Mouse (Mus musculus): ENCODE data around the gene A630076J17Rik. TPM values are rescaled to one million over a fixed set of nuclear protein-coding genes. Genes with fewer than 3 reads are reported as not detected.

The A630076J17Rik gene
- polyA plus RNA-seq, 1 experiment: not detected

- WGBS: 62% methylated on average over 7 of the region's 7 CpGs
- no peak for TF ChIP-seq POLR2A (IDR thresholded peaks at IDR 0.05; ENCODE audit: low read depth, low read length)
- no peak for TF ChIP-seq CTCF (conservative IDR thresholded peaks at IDR 0.05; ENCODE audit: insufficient read depth, insufficient read length, low read depth, low read length)
- Histone ChIP-seq H3K36me3 (ENCODE audit: control insufficient read depth, insufficient read depth, low read length) (no peaks in the 10 kb centered on the region), H3K4me3 (ENCODE audit: insufficient read depth, low read depth, low read length) (no peak overlapping the region), H3K27me3 (replicated peaks; ENCODE audit: control insufficient read depth, insufficient read depth, low read length) (no peaks in the 10 kb centered on the region), H3K4me1 (ENCODE audit: control insufficient read depth, insufficient read depth, low read length) (peaks cover 6% of the 10 kb centered on the region; the same call in 1 of the 2 replicates), H3K27ac (ENCODE audit: insufficient read depth, low read depth, low read length) (no peak overlapping the region)
- DNase-seq: no peak
These were observed 26.3 kb downstream of the A630076J17Rik start for GRCm38 (mm10) chr3:107256724-107257123.

- TF ChIP-seq CTCF (conservative IDR thresholded peaks at IDR 0.05; ENCODE audit: insufficient read depth, insufficient read length, low read depth, low read length) (no peak), POLR2A (IDR thresholded peaks at IDR 0.05; ENCODE audit: low read depth, low read length) (no peak)
- H3K4me1 ChIP-seq (ENCODE audit: control insufficient read depth, insufficient read depth, low read length): peaks cover 9% of the 10 kb centered on the region; the same call in 1 of the 2 replicates
- H3K36me3 ChIP-seq (ENCODE audit: control insufficient read depth, insufficient read depth, low read length): no peaks in the 10 kb centered on the region
- 65% methylated on average over 5 of the region's 5 CpGs for WGBS
- H3K27ac ChIP-seq (ENCODE audit: insufficient read depth, low read depth, low read length): no peak overlapping the region
- no peak for DNase-seq
- no peak overlapping the region for H3K4me3 ChIP-seq (ENCODE audit: insufficient read depth, low read depth, low read length)
- H3K27me3 ChIP-seq (replicated peaks; ENCODE audit: control insufficient read depth, insufficient read depth, low read length): no peaks in the 10 kb centered on the region
These were observed 27.5 kb downstream of the A630076J17Rik start for GRCm38 (mm10) chr3:107257924-107258323.

- Histone ChIP-seq H3K27ac (ENCODE audit: insufficient read depth, low read depth, low read length) (peak overlapping the region; percentile 24), H3K4me3 (ENCODE audit: insufficient read depth, low read depth, low read length) (no peak overlapping the region), H3K27me3 (replicated peaks; ENCODE audit: control insufficient read depth, insufficient read depth, low read length) (no peaks in the 10 kb centered on the region), H3K36me3 (ENCODE audit: control insufficient read depth, insufficient read depth, low read length) (no peaks in the 10 kb centered on the region), H3K4me1 (ENCODE audit: control insufficient read depth, insufficient read depth, low read length) (peaks cover 9% of the 10 kb centered on the region; the same call in 1 of the 2 replicates)
- TF ChIP-seq POLR2A (IDR thresholded peaks at IDR 0.05; ENCODE audit: low read depth, low read length): no peak
- no peak for TF ChIP-seq CTCF (conservative IDR thresholded peaks at IDR 0.05; ENCODE audit: insufficient read depth, insufficient read length, low read depth, low read length)
- DNase-seq: peak; percentile 21
- 54% methylated on average over 8 of the region's 8 CpGs for WGBS
These were observed 30.8 kb downstream of the A630076J17Rik start for GRCm38 (mm10) chr3:107260956-107261850.

- DNase-seq: peak; percentile 49
- Histone ChIP-seq H3K27ac (ENCODE audit: insufficient read depth, low read depth, low read length) (no peak overlapping the region; the same call in 1 of the 2 replicates), H3K4me3 (ENCODE audit: insufficient read depth, low read depth, low read length) (no peak overlapping the region), H3K4me1 (ENCODE audit: control insufficient read depth, insufficient read depth, low read length) (peaks cover 9% of the 10 kb centered on the region; the same call in 1 of the 2 replicates), H3K36me3 (ENCODE audit: control insufficient read depth, insufficient read depth, low read length) (no peaks in the 10 kb centered on the region), H3K27me3 (replicated peaks; ENCODE audit: control insufficient read depth, insufficient read depth, low read length) (no peaks in the 10 kb centered on the region)
- TF ChIP-seq POLR2A (IDR thresholded peaks at IDR 0.05; ENCODE audit: low read depth, low read length) (no peak), CTCF (conservative IDR thresholded peaks at IDR 0.05; ENCODE audit: insufficient read depth, insufficient read length, low read depth, low read length) (no peak)
- WGBS: 28% methylated on average over 7 of the region's 7 CpGs
These were observed 31.4 kb downstream of the A630076J17Rik start for GRCm38 (mm10) chr3:107261851-107262165.

GRCm38 (mm10) chr3:107266814-107267345 is 36.5 kb downstream of the A630076J17Rik start:
- Histone ChIP-seq H3K36me3 (ENCODE audit: control insufficient read depth, insufficient read depth, low read length) (no peaks in the 10 kb centered on the region), H3K4me1 (ENCODE audit: control insufficient read depth, insufficient read depth, low read length) (0 out of 2 replicates have a peak, but pooled peaks cover under 1% of the 10 kb centered on the region), H3K27ac (ENCODE audit: insufficient read depth, low read depth, low read length) (no peak overlapping the region), H3K4me3 (ENCODE audit: insufficient read depth, low read depth, low read length) (no peak overlapping the region), H3K27me3 (replicated peaks; ENCODE audit: control insufficient read depth, insufficient read depth, low read length) (no peaks in the 10 kb centered on the region)
- WGBS: 75% methylated on average over 2 of the region's 2 CpGs
- no peak for DNase-seq
- TF ChIP-seq CTCF (conservative IDR thresholded peaks at IDR 0.05; ENCODE audit: insufficient read depth, insufficient read length, low read depth, low read length) (no peak), POLR2A (IDR thresholded peaks at IDR 0.05; ENCODE audit: low read depth, low read length) (no peak)

GRCm38 (mm10) chr3:107272433-107272832 is 42.0 kb downstream of the A630076J17Rik start:
- TF ChIP-seq CTCF (conservative IDR thresholded peaks at IDR 0.05; ENCODE audit: insufficient read depth, insufficient read length, low read depth, low read length) (no peak), POLR2A (IDR thresholded peaks at IDR 0.05; ENCODE audit: low read depth, low read length) (no peak)
- Histone ChIP-seq H3K4me3 (ENCODE audit: insufficient read depth, low read depth, low read length) (no peak overlapping the region), H3K36me3 (ENCODE audit: control insufficient read depth, insufficient read depth, low read length) (no peaks in the 10 kb centered on the region), H3K27ac (ENCODE audit: insufficient read depth, low read depth, low read length) (no peak overlapping the region), H3K27me3 (replicated peaks; ENCODE audit: control insufficient read depth, insufficient read depth, low read length) (no peaks in the 10 kb centered on the region), H3K4me1 (ENCODE audit: control insufficient read depth, insufficient read depth, low read length) (no peaks in the 10 kb centered on the region)
- no peak for DNase-seq
- 93% methylated on average over 3 of the region's 3 CpGs for WGBS

GRCm38 (mm10) chr3:107273820-107274219 is 43.4 kb downstream of the A630076J17Rik start:
- H3K27me3 ChIP-seq (replicated peaks; ENCODE audit: control insufficient read depth, insufficient read depth, low read length): no peaks in the 10 kb centered on the region
- no peaks in the 10 kb centered on the region for H3K36me3 ChIP-seq (ENCODE audit: control insufficient read depth, insufficient read depth, low read length)
- peaks cover 6% of the 10 kb centered on the region; the same call in 1 of the 2 replicates for H3K4me1 ChIP-seq (ENCODE audit: control insufficient read depth, insufficient read depth, low read length)
- TF ChIP-seq POLR2A (IDR thresholded peaks at IDR 0.05; ENCODE audit: low read depth, low read length) (no peak), CTCF (conservative IDR thresholded peaks at IDR 0.05; ENCODE audit: insufficient read depth, insufficient read length, low read depth, low read length) (peak; percentile 91)
- no peak overlapping the region for H3K4me3 ChIP-seq (ENCODE audit: insufficient read depth, low read depth, low read length)
- peak; percentile 82 for DNase-seq
- no peak overlapping the region for H3K27ac ChIP-seq (ENCODE audit: insufficient read depth, low read depth, low read length)
- 8% methylated on average over 3 of the region's 3 CpGs for WGBS
